In the genomic region with DNA sequence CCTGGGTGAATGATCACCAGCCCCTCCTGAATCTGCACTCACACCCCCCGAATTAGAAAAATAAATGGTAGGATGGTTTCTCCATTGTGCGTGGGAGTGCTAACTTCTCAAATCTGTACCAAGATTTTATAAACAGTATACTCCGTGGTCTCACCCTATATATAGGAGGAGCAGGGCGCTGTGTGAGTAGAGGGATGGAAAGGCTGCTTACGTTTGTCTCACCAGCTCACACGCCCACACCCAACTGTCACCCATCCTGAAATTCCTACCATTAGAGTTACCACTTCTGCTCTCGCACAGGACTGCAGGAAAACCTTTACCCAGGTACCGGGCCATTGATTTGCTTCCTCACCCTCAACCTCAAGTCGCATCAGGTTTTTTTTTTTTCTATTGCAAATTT, we compare ENCODE assay signal across 9 mouse cellular contexts. TPM values are rescaled to one million over a fixed set of nuclear protein-coding genes. Genes with fewer than 3 reads are reported as not detected.
"Had no signal": no experiment of that assay in that cellular context is flagged by ENCODE, and none has a peak within 500 bp of the region (broad histone marks: within the 10 kb centered on the region; RNA-seq: fewer than 3 reads in every experiment).

No protein-coding gene starts in this region.

- DNase-seq: kidney, adult 2 months; kidney, postnatal 25 days; layer of hippocampus, adult 9-11 months; lung, adult 2 months; lung, postnatal 36 days; spleen, adult 18-20 months; thymus, adult 2 months; thymus, postnatal 25 days had no signal

RNA-seq across cellular contexts. Expression of a gene that starts 57.0 kb away (rescaled TPM):
- polyA plus RNA-seq: lung, postnatal 0 days had no signal
